Mouse (Mus musculus) stomach, embryonic 16.5 days (tissue): ENCODE measurements around the gene Atf5. TPM values are rescaled to one million over a fixed set of nuclear protein-coding genes. Genes with fewer than 3 reads are reported as not detected.

Source experiments
- ATAC-seq: fragments of 200-750 bp; cut with Nextera tagmentation; 2 replicates; pipeline ENCODE4 v1.8.0; 2017; ENCODE audit warnings: moderate number of reproducible peaks, moderate TSS enrichment; ENCODE audit not compliant: insufficient read depth, low FRiP score
- H3K27ac ChIP-seq: fragments of 300-500 bp; sonication (generic); 2 replicates; pipeline ENCODE4 v1.5.1; 2014; ENCODE audit warnings: low read length
- H3K27me3 ChIP-seq: fragments of 300-500 bp; sonication (generic); 2 replicates; pipeline ENCODE4 v1.6.1; 2014; ENCODE audit warnings: low read length, control low read depth, mixed read lengths; ENCODE audit not compliant: control insufficient read depth, insufficient read depth
- H3K36me3 ChIP-seq: fragments of 300-500 bp; sonication (generic); 2 replicates; pipeline ENCODE4 v1.6.1; 2014; ENCODE audit warnings: low read length; ENCODE audit not compliant: control insufficient read depth, insufficient read depth
- H3K4me1 ChIP-seq: fragments of 300-500 bp; sonication (generic); 2 replicates; pipeline ENCODE4 v1.6.1; 2014; ENCODE audit warnings: low read length, control low read depth, mixed read lengths; ENCODE audit not compliant: control insufficient read depth, insufficient read depth
- H3K4me2 ChIP-seq: fragments of 300-500 bp; sonication (generic); 2 replicates; pipeline ENCODE4 v1.6.1; 2014; ENCODE audit warnings: low read depth, low read length, mixed read lengths
- H3K4me3 ChIP-seq: fragments of 300-500 bp; sonication (generic); replicated peaks from 2 replicates; pipeline ENCODE4 v1.5.1; 2014; ENCODE audit warnings: mild to moderate bottlenecking, low read length
- H3K9ac ChIP-seq: fragments of 300-500 bp; sonication (generic); 2 replicates; pipeline ENCODE4 v1.6.1; 2014; ENCODE audit warnings: low read length
- H3K9me3 ChIP-seq: fragments of 300-500 bp; sonication (generic); replicated peaks from 2 replicates; pipeline ENCODE4 v1.6.1; 2016; ENCODE audit warnings: low read length, control low read depth; ENCODE audit not compliant: control insufficient read depth
- WGBS: fragments of 180-500 bp; shearing (Covaris S2); extraction: QIAGEN DNeasy Blood & Tissue Kit; methylation state at CpG from one replicate; pipeline ENCODE4 v1.1.7; 2014; 5-methylcytosine and 5-hydroxymethylcytosine counted together
- polyA plus RNA-seq: library from polyadenylated mRNA; unstranded; fragments of >200 nt; fragmentation: Nextera tagmentation; extraction: Ambion mirVana; gene quantifications from 2 replicates; pipeline ENCODE4 v1.2.1, GENCODE M21; 2015

The Atf5 gene
- polyA plus RNA-seq, 1 experiment from 2014 or later, result 4.6 TPM

DNA sequence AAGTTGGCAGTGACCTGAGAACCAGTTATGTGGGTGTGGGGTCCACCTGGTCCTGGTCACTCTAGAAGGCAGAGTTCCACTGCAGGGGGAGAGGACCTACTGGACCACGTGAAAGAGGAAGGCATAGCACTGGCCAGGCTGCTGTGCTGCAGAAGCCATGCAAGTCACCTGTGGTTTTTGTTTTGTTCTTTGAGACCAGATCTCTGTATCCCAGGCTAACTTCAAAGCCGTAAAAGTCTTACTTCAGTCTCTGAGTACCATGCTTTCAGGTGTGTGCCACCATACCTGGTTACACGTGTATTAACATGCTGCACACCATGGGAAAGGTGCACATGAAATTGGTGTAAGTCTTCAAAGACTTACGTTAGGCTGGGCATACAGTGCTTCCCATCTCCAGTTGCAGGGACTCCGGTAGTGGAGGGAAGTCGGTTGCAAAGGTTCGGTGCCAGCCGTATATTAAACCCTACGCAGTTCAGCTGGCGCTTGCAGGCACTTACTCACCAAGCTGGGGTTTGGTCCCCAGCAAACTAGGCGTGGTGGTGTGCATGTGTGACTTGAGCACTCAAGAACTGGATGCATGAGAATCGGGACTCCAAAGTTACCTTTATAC lies 35.3 kb upstream of the Atf5 start:
- Histone ChIP-seq H3K4me2 (no peak overlapping the region), H3K27ac (no peak overlapping the region), H3K4me1 (peaks cover 52% of the 10 kb centered on the region), H3K9ac (no peak overlapping the region), H3K36me3 (0 out of 2 replicates have a peak, but pooled peaks cover under 1% of the 10 kb centered on the region), H3K4me3 (no peak overlapping the region), H3K27me3 (no peaks in the 10 kb centered on the region), H3K9me3 (no peaks in the 10 kb centered on the region)
- no peak for ATAC-seq
- WGBS, result 88% methylated on average over 12 of the region's 12 CpGs

DNA sequence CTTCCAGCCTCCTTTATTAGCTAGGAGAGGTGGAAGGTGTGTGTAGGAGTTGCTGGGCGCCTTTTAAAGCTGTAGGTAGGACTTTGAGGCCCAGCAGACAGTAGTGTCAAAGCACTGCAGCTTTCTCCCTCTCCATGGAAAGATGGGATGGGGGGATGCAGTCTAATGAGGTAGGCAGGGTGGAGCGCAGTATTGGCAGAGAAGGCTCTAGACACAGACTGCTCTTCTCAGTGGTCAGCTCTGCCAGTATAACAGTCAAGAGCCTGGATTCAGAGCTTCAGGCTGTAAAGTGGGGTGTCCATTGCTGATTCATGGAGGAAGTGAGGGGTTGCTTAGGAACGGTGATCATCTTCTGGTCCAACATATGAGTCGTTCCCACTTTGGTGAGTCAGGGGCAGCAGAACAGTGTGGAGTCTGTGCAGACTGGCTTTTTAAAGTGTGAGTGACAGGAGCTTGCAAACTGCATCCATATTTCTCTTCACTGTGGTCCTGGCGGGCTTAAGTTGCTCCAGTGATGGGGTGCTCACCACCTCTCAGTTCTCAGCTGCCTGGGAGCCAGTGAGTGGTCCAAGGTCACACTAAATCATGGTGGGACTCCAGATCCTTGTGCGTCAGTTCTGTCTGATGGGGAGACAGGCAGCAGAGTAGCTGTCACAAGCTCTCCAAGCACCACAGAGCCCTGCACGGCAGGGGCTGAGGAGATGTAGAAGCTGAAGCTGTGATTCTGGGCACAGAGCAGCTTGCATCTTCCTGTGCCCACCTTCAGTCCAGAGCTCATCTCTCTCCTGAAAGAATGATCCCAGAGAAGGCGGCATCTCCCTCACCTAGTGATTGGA lies 34.5 kb upstream of the Atf5 start:
- peaks cover 46% of the 10 kb centered on the region for H3K4me1 ChIP-seq
- no peak for ATAC-seq
- H3K9ac ChIP-seq, result peak overlapping the region; percentile 84
- H3K9me3 ChIP-seq, result no peaks in the 10 kb centered on the region
- peak overlapping the region; percentile 66 for H3K4me3 ChIP-seq
- peak overlapping the region; percentile 97 for H3K27ac ChIP-seq
- 77% methylated on average over 8 of the region's 8 CpGs for WGBS
- H3K36me3 ChIP-seq, result peaks cover 7% of the 10 kb centered on the region
- peak overlapping the region; percentile 93 for H3K4me2 ChIP-seq
- H3K27me3 ChIP-seq, result no peaks in the 10 kb centered on the region

DNA sequence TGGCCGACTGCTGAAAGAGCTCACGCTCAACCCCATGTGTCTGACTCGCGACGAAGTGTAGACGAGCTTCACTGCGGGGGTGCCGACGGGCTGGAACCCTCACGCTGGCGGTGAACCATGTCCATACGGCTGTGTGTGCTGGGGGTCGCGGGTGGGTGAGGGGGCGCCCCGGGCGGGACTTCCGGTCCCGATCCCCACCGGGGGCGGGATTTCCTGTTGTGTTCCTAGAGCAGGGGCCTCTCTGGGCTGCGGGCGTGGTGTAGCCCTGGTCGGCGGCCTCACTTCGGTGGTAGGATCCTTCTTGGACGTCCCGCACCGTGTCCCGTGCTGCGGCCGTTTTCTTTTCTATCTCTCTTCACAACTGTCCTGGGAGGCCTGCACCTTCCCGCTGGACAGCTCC lies 33.7 kb upstream of the Atf5 start:
- H3K9ac ChIP-seq, result peak overlapping the region; percentile 84
- peaks cover 40% of the 10 kb centered on the region for H3K4me1 ChIP-seq
- peak overlapping the region; percentile 93 for H3K4me2 ChIP-seq
- ATAC-seq, result peak; percentile 23
- WGBS, result under 1% methylated on average over 29 of the region's 33 CpGs
- H3K27me3 ChIP-seq, result no peaks in the 10 kb centered on the region
- H3K36me3 ChIP-seq, result peaks cover 15% of the 10 kb centered on the region
- H3K4me3 ChIP-seq, result peak overlapping the region; percentile 66
- peak overlapping the region; percentile 97 for H3K27ac ChIP-seq
- no peaks in the 10 kb centered on the region for H3K9me3 ChIP-seq

DNA sequence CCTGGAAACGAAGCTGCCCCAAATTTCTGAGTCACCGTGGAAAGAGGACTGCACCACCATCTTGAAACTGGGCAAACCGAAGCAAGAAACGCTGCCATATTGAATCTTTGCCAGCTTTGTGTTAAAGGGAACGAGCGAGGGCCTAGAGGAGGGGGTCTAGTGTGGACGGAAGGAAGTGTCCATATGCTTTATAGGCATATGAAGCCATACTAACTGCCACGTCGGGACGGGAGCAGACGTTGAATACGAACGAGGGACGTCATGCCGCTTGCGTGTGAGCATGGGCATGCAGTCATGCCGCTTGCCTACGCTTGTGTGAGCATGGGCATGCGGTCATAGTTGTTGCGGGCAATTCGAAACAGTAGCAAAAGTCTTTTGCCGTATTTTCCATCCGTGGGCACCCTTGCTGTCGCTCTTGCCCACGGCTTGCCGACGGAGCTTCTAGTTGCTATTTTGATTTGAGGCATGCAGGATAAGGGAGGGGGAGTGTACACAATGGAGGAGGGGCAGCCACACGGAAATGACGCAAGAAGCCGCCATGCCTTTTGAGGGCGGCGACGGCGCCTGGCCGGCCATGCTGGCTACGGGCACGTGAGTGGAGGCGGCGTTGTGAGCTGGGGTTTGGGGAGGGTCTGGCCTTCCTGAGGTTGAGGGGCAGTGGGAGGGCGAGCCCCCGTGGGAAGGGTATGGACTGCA lies 33.1 kb upstream of the Atf5 start:
- peak overlapping the region; percentile 66 for H3K4me3 ChIP-seq
- no peaks in the 10 kb centered on the region for H3K27me3 ChIP-seq
- peak overlapping the region; percentile 84 for H3K9ac ChIP-seq
- H3K36me3 ChIP-seq, result peaks cover 15% of the 10 kb centered on the region
- H3K4me2 ChIP-seq, result peak overlapping the region; percentile 93
- H3K9me3 ChIP-seq, result no peaks in the 10 kb centered on the region
- peak; percentile 71 for ATAC-seq
- peak overlapping the region; percentile 97 for H3K27ac ChIP-seq
- WGBS, result under 1% methylated on average over 41 of the region's 41 CpGs
- peaks cover 36% of the 10 kb centered on the region for H3K4me1 ChIP-seq

DNA sequence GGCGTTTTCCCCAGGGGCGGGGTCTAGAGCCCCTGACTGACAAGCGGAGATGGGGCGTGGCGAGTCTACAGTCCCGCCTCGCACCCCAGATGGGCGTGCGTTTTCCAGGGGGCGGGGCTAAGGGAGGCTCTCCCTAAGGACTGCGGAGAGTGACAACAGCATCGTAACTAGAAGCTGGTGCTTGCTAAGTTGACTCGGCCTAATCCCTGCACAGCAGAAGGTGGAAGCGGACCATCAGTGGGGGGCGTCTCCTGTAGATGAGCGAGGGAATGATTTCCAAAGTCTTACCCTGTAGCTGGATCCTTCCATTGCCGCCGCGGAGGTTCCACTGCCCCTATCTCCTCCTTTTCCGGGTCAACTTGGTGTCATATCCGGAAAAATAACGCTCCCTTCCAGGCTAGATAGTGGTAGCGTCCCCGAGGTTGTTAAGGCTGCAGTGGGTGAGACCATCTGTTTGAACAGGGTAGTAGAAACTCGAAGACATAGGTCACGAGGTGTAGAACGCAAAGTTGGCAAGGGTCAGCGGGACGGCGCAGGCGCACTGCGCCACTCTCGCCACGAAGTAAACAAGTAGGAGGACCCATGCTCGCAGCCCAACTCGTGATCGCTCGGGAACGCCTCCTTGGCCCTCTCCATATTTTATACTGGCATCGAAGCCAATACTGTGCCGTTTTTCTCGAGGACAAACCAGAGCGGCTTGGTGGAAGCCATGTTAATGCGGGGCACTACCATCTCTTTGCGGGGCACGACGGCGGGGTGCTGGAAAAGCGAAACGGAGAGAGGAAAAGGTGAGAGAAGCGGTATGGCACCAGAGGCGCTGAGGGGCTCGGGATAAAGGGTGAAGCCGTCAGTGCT lies 32.3 kb upstream of the Atf5 start, which contains the start of the genes Akt1s1 and Tbc1d17:
Akt1s1 (plus strand) TSS at position 431 of the 855 bp plus-strand sequence.
Tbc1d17 (minus strand) TSS at position 519 of the 855 bp plus-strand sequence.
- peak within 1 kb of the TSS; percentile 97 for H3K27ac ChIP-seq
- H3K9me3 ChIP-seq, result no peaks in the 10 kb centered on the region
- no peaks in the 10 kb centered on the region for H3K27me3 ChIP-seq
- H3K36me3 ChIP-seq, result peaks cover 15% of the 10 kb centered on the region
- peak; percentile 87 for ATAC-seq
- H3K4me1 ChIP-seq, result peaks cover 29% of the 10 kb centered on the region
- under 1% methylated on average over 54 of the region's 54 CpGs for WGBS
- peak within 1 kb of the TSS; percentile 66 for H3K4me3 ChIP-seq
- H3K4me2 ChIP-seq, result peak within 1 kb of the TSS; percentile 93
- H3K9ac ChIP-seq, result peak within 1 kb of the TSS; percentile 84

DNA sequence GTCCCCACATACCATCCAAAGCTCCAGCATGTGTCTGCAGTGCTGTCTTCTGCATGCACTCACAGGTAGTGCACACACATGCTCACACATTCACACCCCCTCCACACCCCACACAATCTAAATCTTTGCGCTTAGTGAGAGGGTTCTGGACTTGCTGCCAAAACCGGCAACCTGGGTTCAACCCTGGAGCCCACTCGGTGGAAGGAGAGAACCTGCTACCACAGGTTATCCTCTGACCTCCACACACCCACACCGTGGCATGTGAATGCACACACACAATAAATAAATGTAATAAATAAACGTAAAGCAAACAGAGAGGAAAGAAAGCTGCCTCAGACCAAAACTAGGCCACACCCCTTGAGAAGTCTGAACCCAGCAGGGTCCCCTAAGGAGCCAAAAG lies 31.3 kb upstream of the Atf5 start:
- Histone ChIP-seq H3K27me3 (no peaks in the 10 kb centered on the region), H3K9ac (peak overlapping the region; percentile 71), H3K27ac (peak overlapping the region; percentile 97; the same call in 1 of the 2 replicates), H3K4me2 (peak overlapping the region; percentile 93), H3K4me3 (peak overlapping the region; percentile 66), H3K36me3 (peaks cover 17% of the 10 kb centered on the region), H3K4me1 (peaks cover 22% of the 10 kb centered on the region), H3K9me3 (no peaks in the 10 kb centered on the region)
- 61% methylated on average over 5 of the region's 5 CpGs for WGBS
- ATAC-seq, result no peak

DNA sequence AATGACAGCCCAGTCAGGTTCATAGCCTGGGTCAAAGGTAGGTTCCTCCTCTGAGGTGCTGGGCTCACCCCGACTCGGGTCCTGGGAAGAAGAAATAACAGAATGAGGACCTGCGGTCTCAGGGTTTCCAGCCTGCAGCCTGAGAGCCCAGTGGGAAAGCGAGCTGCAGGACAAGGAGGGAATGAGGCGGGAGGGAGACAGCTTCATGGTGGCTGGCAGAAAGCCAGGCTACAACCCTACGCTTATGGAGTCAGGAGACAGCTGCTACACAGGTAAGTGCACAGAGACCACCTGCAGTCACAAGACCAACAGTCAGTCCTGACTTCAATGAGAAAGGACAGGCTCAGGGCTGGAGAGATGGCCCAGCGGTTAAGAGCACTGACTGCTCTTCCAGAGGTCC lies 30.3 kb upstream of the Atf5 start:
- Histone ChIP-seq H3K4me3 (no peak overlapping the region), H3K4me2 (no peak overlapping the region)
- no peak for ATAC-seq

DNA sequence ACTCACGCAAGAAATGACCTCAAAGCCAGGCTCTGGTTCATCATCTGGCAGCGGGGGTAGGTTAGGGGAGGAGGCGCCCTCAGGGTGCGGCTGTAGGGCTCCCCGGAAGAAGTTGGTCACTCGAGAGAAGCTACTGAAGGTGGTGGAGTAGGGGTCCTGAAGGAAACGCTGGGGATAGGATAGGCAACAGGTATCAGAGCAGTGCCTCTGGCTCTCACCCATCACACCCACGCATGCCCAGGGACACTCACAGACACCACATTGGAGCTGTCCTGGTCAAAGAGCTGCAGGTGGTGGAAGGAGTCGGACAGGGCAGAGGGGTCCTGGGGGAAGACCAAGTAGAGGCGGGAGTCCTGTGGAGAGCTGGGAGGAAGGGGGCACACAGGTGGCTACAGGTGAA lies 28.5 kb upstream of the Atf5 start:
- 93% methylated on average over 10 of the region's 10 CpGs for WGBS

More for the DNA sequence above, 30.3 kb upstream of the Atf5 start:
- H3K9ac ChIP-seq, result no peak overlapping the region
- 84% methylated on average over 7 of the region's 7 CpGs for WGBS
- H3K9me3 ChIP-seq, result no peaks in the 10 kb centered on the region
- no peaks in the 10 kb centered on the region for H3K27me3 ChIP-seq
- peaks cover 23% of the 10 kb centered on the region for H3K36me3 ChIP-seq
- H3K27ac ChIP-seq, result no peak overlapping the region
- H3K4me1 ChIP-seq, result peaks cover 22% of the 10 kb centered on the region

More for the DNA sequence above, 28.5 kb upstream of the Atf5 start:
- Histone ChIP-seq H3K9ac (no peak overlapping the region), H3K9me3 (no peaks in the 10 kb centered on the region), H3K4me3 (no peak overlapping the region), H3K4me2 (no peak overlapping the region), H3K27ac (no peak overlapping the region), H3K4me1 (peaks cover 14% of the 10 kb centered on the region), H3K36me3 (peaks cover 23% of the 10 kb centered on the region), H3K27me3 (no peaks in the 10 kb centered on the region)
- ATAC-seq, result no peak
